23 mouse cellular contexts compared by ENCODE assay signal in the genomic region with DNA sequence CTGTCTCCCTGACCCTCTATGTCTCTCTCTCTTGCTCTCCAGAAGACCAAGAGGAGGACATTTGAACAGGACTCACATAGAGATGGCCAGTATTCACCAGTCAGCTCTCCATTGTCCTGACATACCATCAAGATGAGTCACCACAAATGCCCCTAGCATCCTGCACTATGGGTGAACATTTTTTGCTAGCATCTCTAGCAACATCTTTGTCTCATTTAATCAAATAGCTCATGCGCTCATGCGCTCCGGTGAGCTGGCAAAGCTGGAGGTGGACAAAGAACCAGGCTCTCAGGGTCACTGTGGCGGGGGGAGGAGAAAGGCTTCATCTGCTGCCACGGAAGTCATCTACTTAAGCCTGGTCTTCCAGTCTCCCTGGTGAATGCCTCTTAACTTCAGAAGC.
DNase-seq lines count a peak whose midpoint lies in the region; ATAC-seq lines count a peak whose summit lies in the region.
"Had no signal": no experiment of that assay in that cellular context is flagged by ENCODE, and none has a peak within 500 bp of the region (broad histone marks: within the 10 kb centered on the region; RNA-seq: fewer than 3 reads in every experiment).

No protein-coding gene starts in this region.

- peak; percentile 23 for DNase-seq in hindbrain, embryonic 10.5 days (ENCODE audit: low spot score)
- DNase-seq in hindbrain, embryonic 11.5 days (ENCODE audit: low spot score) = no peak
- peak; percentile 67 for DNase-seq in midbrain, embryonic 11.5 days (ENCODE audit: low spot score, missing footprints)
- peak; percentile 66 for DNase-seq in retina, postnatal 1 day
- no peak for DNase-seq in gastrocnemius, postnatal 10 days
- DNase-seq: adrenal gland, adult 2 months; adrenal gland, postnatal 25 days; B cell, adult 2 months; cerebellum, adult 11-12 months; cerebellum, adult 8-10 months; cerebellum, postnatal 10 days; cerebellum, postnatal 36 days; embryo, embryonic 11 days; gastrocnemius, postnatal 14 days; heart, adult 11 months; kidney, adult 11 months had no signal

- peaks cover 12% of the 10 kb centered on the region for H3K27me3 ChIP-seq in hindbrain, embryonic 10.5 days (ENCODE audit: insufficient read depth, poor library complexity, severe bottlenecking)
- no peaks in the 10 kb centered on the region for H3K27me3 ChIP-seq in hindbrain, embryonic 11.5 days (ENCODE audit: control insufficient read depth, insufficient read depth, low read length)
- no peaks in the 10 kb centered on the region for H3K27me3 ChIP-seq in midbrain, embryonic 11.5 days (ENCODE audit: control insufficient read depth, insufficient read depth, low read length)
- H3K27me3 ChIP-seq in midbrain, embryonic 15.5 days (replicated peaks) = no peaks in the 10 kb centered on the region; the same call in 1 of the 2 replicates
- H3K27me3 ChIP-seq: CH12.LX; hindbrain, embryonic 15.5 days; intestine, embryonic 15.5 days had no signal

- H3K27ac ChIP-seq in hindbrain, embryonic 10.5 days = peak overlapping the region; percentile 76
- H3K27ac ChIP-seq in hindbrain, embryonic 11.5 days (ENCODE audit: low read depth, low read length) = no peak overlapping the region
- H3K27ac ChIP-seq in midbrain, embryonic 11.5 days (ENCODE audit: low read depth, low read length) = no peak overlapping the region
- no peak overlapping the region for H3K27ac ChIP-seq in midbrain, embryonic 15.5 days
- H3K27ac ChIP-seq: hindbrain, embryonic 15.5 days; intestine, embryonic 15.5 days had no signal

- H3K36me3 ChIP-seq in hindbrain, embryonic 10.5 days = no peaks in the 10 kb centered on the region
- H3K36me3 ChIP-seq in hindbrain, embryonic 11.5 days (ENCODE audit: control insufficient read depth, insufficient read depth, low read length) = no peaks in the 10 kb centered on the region
- H3K36me3 ChIP-seq in midbrain, embryonic 11.5 days (ENCODE audit: control insufficient read depth, insufficient read depth, low read length) = no peaks in the 10 kb centered on the region
- H3K36me3 ChIP-seq in midbrain, embryonic 15.5 days (replicated peaks) = no peaks in the 10 kb centered on the region
- H3K36me3 ChIP-seq: G1E; hindbrain, embryonic 15.5 days; intestine, embryonic 15.5 days had no signal

- ATAC-seq in hindbrain, embryonic 11.5 days (ENCODE audit: low FRiP score) = no peak
- no peak for ATAC-seq in midbrain, embryonic 11.5 days (ENCODE audit: low FRiP score)
- ATAC-seq in midbrain, embryonic 15.5 days (replicated peaks) = no peak
- ATAC-seq: forebrain, embryonic 14.5 days; intestine, embryonic 15.5 days had no signal

- H3K4me3 ChIP-seq in hindbrain, embryonic 10.5 days = no peak overlapping the region
- no peak overlapping the region for H3K4me3 ChIP-seq in hindbrain, embryonic 11.5 days (ENCODE audit: low read depth, low read length)
- no peak overlapping the region for H3K4me3 ChIP-seq in midbrain, embryonic 11.5 days (ENCODE audit: low read depth, low read length)
- H3K4me3 ChIP-seq in midbrain, embryonic 15.5 days = no peak overlapping the region
- H3K4me3 ChIP-seq: hindbrain, embryonic 15.5 days; intestine, embryonic 15.5 days had no signal

- WGBS in hindbrain, embryonic 10.5 days = 46% methylated on average over 5 of the region's 5 CpGs
- whole genome bisulfite sequencing in hindbrain, embryonic 11.5 days = 41% methylated on average over 5 of the region's 5 CpGs
- 35% methylated on average over 5 of the region's 5 CpGs for WGBS in midbrain, embryonic 11.5 days
- WGBS in midbrain, embryonic 15.5 days = 28% methylated on average over 5 of the region's 5 CpGs

- no peaks in the 10 kb centered on the region for H3K9me3 ChIP-seq in hindbrain, embryonic 10.5 days
- no peaks in the 10 kb centered on the region for H3K9me3 ChIP-seq in hindbrain, embryonic 11.5 days (ENCODE audit: control insufficient read depth, low read length)
- no peaks in the 10 kb centered on the region for H3K9me3 ChIP-seq in midbrain, embryonic 11.5 days (ENCODE audit: control insufficient read depth, low read length)
- H3K9me3 ChIP-seq in midbrain, embryonic 15.5 days = no peaks in the 10 kb centered on the region
- H3K9me3 ChIP-seq: hindbrain, embryonic 15.5 days; intestine, embryonic 15.5 days had no signal

- H3K4me2 ChIP-seq in hindbrain, embryonic 11.5 days (replicated peaks; ENCODE audit: low read depth, low read length) = no peak overlapping the region
- H3K4me2 ChIP-seq in midbrain, embryonic 11.5 days = no peak overlapping the region
- no peak overlapping the region for H3K4me2 ChIP-seq in midbrain, embryonic 15.5 days
- H3K4me2 ChIP-seq: heart, embryonic 11.5 days; hindbrain, embryonic 15.5 days; intestine, embryonic 15.5 days had no signal

- H3K4me1 ChIP-seq in hindbrain, embryonic 10.5 days (replicated peaks) = peaks cover 46% of the 10 kb centered on the region
- no peaks in the 10 kb centered on the region for H3K4me1 ChIP-seq in hindbrain, embryonic 11.5 days (replicated peaks; ENCODE audit: control insufficient read depth, insufficient read depth, low read length)
- H3K4me1 ChIP-seq in midbrain, embryonic 11.5 days (ENCODE audit: control insufficient read depth, insufficient read depth, low read length) = peaks cover 22% of the 10 kb centered on the region
- H3K4me1 ChIP-seq in midbrain, embryonic 15.5 days = peaks cover 14% of the 10 kb centered on the region

- no peak overlapping the region for H3K9ac ChIP-seq in hindbrain, embryonic 11.5 days (ENCODE audit: low read depth, low read length)
- H3K9ac ChIP-seq in midbrain, embryonic 11.5 days (ENCODE audit: low read length) = no peak overlapping the region
- H3K9ac ChIP-seq in midbrain, embryonic 15.5 days = no peak overlapping the region
- H3K9ac ChIP-seq: hindbrain, embryonic 15.5 days; intestine, embryonic 15.5 days had no signal

Comparison
In these comparisons a context has a peak if more than half of its experiments do, and no peak if none do; other contexts are left out.
1. DNase-seq: peak in hindbrain, embryonic 10.5 days (single experiment), midbrain, embryonic 11.5 days (single experiment) and retina, postnatal 1 day (single experiment); none in hindbrain, embryonic 11.5 days (single experiment) and gastrocnemius, postnatal 10 days (single experiment).